Mouse (Mus musculus): ENCODE measurements around the gene Dph1. TPM values are rescaled to one million over a fixed set of nuclear protein-coding genes. Genes with fewer than 3 reads are reported as not detected.

Gene Dph1
- polyA plus RNA-seq, 1 experiment from 2014 or later = 32.7 TPM

GRCm38 (mm10) chr11:75145841-75146240 lies 45.2 kb downstream of the Dph1 start:
- Histone ChIP-seq H3K36me3 (peaks cover 63% of the 10 kb centered on the region), H3K27me3 (ENCODE audit: low read depth, poor library complexity, severe bottlenecking) (no peaks in the 10 kb centered on the region), H3K27ac (peak overlapping the region; percentile 30; the same call in 1 of the 2 replicates), H3K9me3 (replicated peaks) (no peaks in the 10 kb centered on the region), H3K4me1 (peaks cover 62% of the 10 kb centered on the region), H3K4me3 (no peak overlapping the region)
- 90% methylated on average over 2 of the region's 2 CpGs for WGBS
- DNase-seq (ENCODE audit: low spot score) = no peak

GRCm38 (mm10) chr11:75142749-75143148 lies 48.3 kb downstream of the Dph1 start:
- Histone ChIP-seq H3K27me3 (ENCODE audit: low read depth, poor library complexity, severe bottlenecking) (no peaks in the 10 kb centered on the region), H3K4me1 (peaks cover 80% of the 10 kb centered on the region), H3K36me3 (peaks cover 37% of the 10 kb centered on the region), H3K27ac (peak overlapping the region; percentile 69), H3K9me3 (replicated peaks) (no peaks in the 10 kb centered on the region), H3K4me3 (no peak overlapping the region)
- DNase-seq (ENCODE audit: low spot score) = no peak
- 94% methylated on average over 4 of the region's 4 CpGs for WGBS

GRCm38 (mm10) chr11:75141913-75142312 lies 49.1 kb downstream of the Dph1 start:
- DNase-seq (ENCODE audit: low spot score) = no peak
- no peaks in the 10 kb centered on the region for H3K27me3 ChIP-seq (ENCODE audit: low read depth, poor library complexity, severe bottlenecking)
- H3K4me1 ChIP-seq = peaks cover 80% of the 10 kb centered on the region
- 57% methylated on average over 1 of the region's 1 CpGs for WGBS
- H3K4me3 ChIP-seq = no peak overlapping the region
- no peaks in the 10 kb centered on the region for H3K9me3 ChIP-seq (replicated peaks)
- peaks cover 37% of the 10 kb centered on the region for H3K36me3 ChIP-seq
- peak overlapping the region; percentile 84 for H3K27ac ChIP-seq

- peak overlapping the region; percentile 84 for H3K27ac ChIP-seq
- H3K36me3 ChIP-seq = peaks cover 37% of the 10 kb centered on the region
- peaks cover 80% of the 10 kb centered on the region for H3K4me1 ChIP-seq
- H3K9me3 ChIP-seq (replicated peaks) = no peaks in the 10 kb centered on the region
- no peaks in the 10 kb centered on the region for H3K27me3 ChIP-seq (ENCODE audit: low read depth, poor library complexity, severe bottlenecking)
- H3K4me3 ChIP-seq = no peak overlapping the region
- WGBS = 71% methylated on average over 3 of the region's 3 CpGs
- no peak for DNase-seq (ENCODE audit: low spot score)
Measured at GRCm38 (mm10) chr11:75141038-75141437, 50.0 kb downstream of the Dph1 start.

GRCm38 (mm10) chr11:75140431-75140830 lies 50.6 kb downstream of the Dph1 start:
- Histone ChIP-seq H3K4me3 (no peak overlapping the region), H3K4me1 (peaks cover 79% of the 10 kb centered on the region), H3K9me3 (replicated peaks) (no peaks in the 10 kb centered on the region), H3K27ac (peak overlapping the region; percentile 84), H3K36me3 (peaks cover 34% of the 10 kb centered on the region), H3K27me3 (ENCODE audit: low read depth, poor library complexity, severe bottlenecking) (no peaks in the 10 kb centered on the region)
- no peak for DNase-seq (ENCODE audit: low spot score)
- WGBS = 51% methylated on average over 5 of the region's 5 CpGs

GRCm38 (mm10) chr11:75139122-75139963 lies 51.7 kb downstream of the Dph1 start:
- peak overlapping the region; percentile 84 for H3K27ac ChIP-seq
- no peaks in the 10 kb centered on the region for H3K27me3 ChIP-seq (ENCODE audit: low read depth, poor library complexity, severe bottlenecking)
- DNase-seq (ENCODE audit: low spot score) = peak; percentile 72
- peaks cover 25% of the 10 kb centered on the region for H3K36me3 ChIP-seq
- peaks cover 85% of the 10 kb centered on the region for H3K4me1 ChIP-seq
- 14% methylated on average over 11 of the region's 11 CpGs for WGBS
- peak overlapping the region; percentile 27 for H3K4me3 ChIP-seq
- H3K9me3 ChIP-seq (replicated peaks) = no peaks in the 10 kb centered on the region

GRCm38 (mm10) chr11:75136666-75137398 lies 54.2 kb downstream of the Dph1 start:
- H3K4me1 ChIP-seq = peaks cover 89% of the 10 kb centered on the region
- H3K27me3 ChIP-seq (ENCODE audit: low read depth, poor library complexity, severe bottlenecking) = no peaks in the 10 kb centered on the region
- peak overlapping the region; percentile 50; the same call in 1 of the 2 replicates for H3K27ac ChIP-seq
- 0 out of 2 replicates have a peak, but pooled peaks cover 4% of the 10 kb centered on the region for H3K36me3 ChIP-seq
- peak; percentile 37 for DNase-seq (ENCODE audit: low spot score)
- no peaks in the 10 kb centered on the region for H3K9me3 ChIP-seq (replicated peaks)
- WGBS = 30% methylated on average over 5 of the region's 5 CpGs
- H3K4me3 ChIP-seq = no peak overlapping the region

- 91% methylated on average over 4 of the region's 4 CpGs for WGBS
Measured at GRCm38 (mm10) chr11:75135358-75135757, 55.7 kb downstream of the Dph1 start.

GRCm38 (mm10) chr11:75134485-75135068 lies 56.5 kb downstream of the Dph1 start:
- peak overlapping the region; percentile 65 for H3K27ac ChIP-seq
- no peaks in the 10 kb centered on the region for H3K27me3 ChIP-seq (ENCODE audit: low read depth, poor library complexity, severe bottlenecking)
- H3K4me1 ChIP-seq = peaks cover 67% of the 10 kb centered on the region
- no peaks in the 10 kb centered on the region for H3K9me3 ChIP-seq (replicated peaks)
- no peak for DNase-seq (ENCODE audit: low spot score)
- H3K36me3 ChIP-seq = 0 out of 2 replicates have a peak, but pooled peaks cover 4% of the 10 kb centered on the region
- WGBS = 69% methylated on average over 5 of the region's 5 CpGs
- no peak overlapping the region for H3K4me3 ChIP-seq

More at GRCm38 (mm10) chr11:75135358-75135757, 55.7 kb downstream of the Dph1 start:
- H3K27me3 ChIP-seq (ENCODE audit: low read depth, poor library complexity, severe bottlenecking) = no peaks in the 10 kb centered on the region
- H3K4me3 ChIP-seq = no peak overlapping the region
- H3K27ac ChIP-seq = no peak overlapping the region
- H3K36me3 ChIP-seq = 0 out of 2 replicates have a peak, but pooled peaks cover 4% of the 10 kb centered on the region
- H3K4me1 ChIP-seq = peaks cover 74% of the 10 kb centered on the region
- DNase-seq (ENCODE audit: low spot score) = no peak
- H3K9me3 ChIP-seq (replicated peaks) = no peaks in the 10 kb centered on the region

- Histone ChIP-seq H3K27ac (peak overlapping the region; percentile 65), H3K36me3 (0 out of 2 replicates have a peak, but pooled peaks cover 4% of the 10 kb centered on the region), H3K9me3 (replicated peaks) (no peaks in the 10 kb centered on the region), H3K4me1 (peaks cover 60% of the 10 kb centered on the region), H3K27me3 (ENCODE audit: low read depth, poor library complexity, severe bottlenecking) (no peaks in the 10 kb centered on the region), H3K4me3 (no peak overlapping the region)
- peak; percentile 42 for DNase-seq (ENCODE audit: low spot score)
- WGBS = 6% methylated on average over 2 of the region's 2 CpGs
Measured at GRCm38 (mm10) chr11:75133951-75134350, 57.1 kb downstream of the Dph1 start.

- H3K4me1 ChIP-seq = peaks cover 55% of the 10 kb centered on the region
- no peak for DNase-seq (ENCODE audit: low spot score)
- peak overlapping the region; percentile 65 for H3K27ac ChIP-seq
Measured at GRCm38 (mm10) chr11:75133391-75133790, 57.6 kb downstream of the Dph1 start.

GRCm38 (mm10) chr11:75132278-75132677 lies 58.8 kb downstream of the Dph1 start:
- H3K4me1 ChIP-seq = peaks cover 44% of the 10 kb centered on the region
- WGBS = 86% methylated on average over 5 of the region's 5 CpGs
- H3K27ac ChIP-seq = no peak overlapping the region
- no peaks in the 10 kb centered on the region for H3K9me3 ChIP-seq (replicated peaks)
- H3K36me3 ChIP-seq = 0 out of 2 replicates have a peak, but pooled peaks cover 4% of the 10 kb centered on the region
- DNase-seq (ENCODE audit: low spot score) = no peak
- H3K4me3 ChIP-seq = no peak overlapping the region
- no peaks in the 10 kb centered on the region for H3K27me3 ChIP-seq (ENCODE audit: low read depth, poor library complexity, severe bottlenecking)

More at GRCm38 (mm10) chr11:75133391-75133790, 57.6 kb downstream of the Dph1 start:
- no peak overlapping the region for H3K4me3 ChIP-seq
- H3K27me3 ChIP-seq (ENCODE audit: low read depth, poor library complexity, severe bottlenecking) = no peaks in the 10 kb centered on the region
- 89% methylated on average over 5 of the region's 5 CpGs for WGBS
- no peaks in the 10 kb centered on the region for H3K9me3 ChIP-seq (replicated peaks)
- H3K36me3 ChIP-seq = 0 out of 2 replicates have a peak, but pooled peaks cover 4% of the 10 kb centered on the region

Measured in limb, embryonic 10.5 days (tissue).